Mouse (Mus musculus): ENCODE data around the gene Pbx2. TPM values are rescaled to one million over a fixed set of nuclear protein-coding genes. Genes with fewer than 3 reads are reported as not detected.

Gene Pbx2
- polyA plus RNA-seq, 1 experiment from 2014 or later = 7.0 TPM

DNA sequence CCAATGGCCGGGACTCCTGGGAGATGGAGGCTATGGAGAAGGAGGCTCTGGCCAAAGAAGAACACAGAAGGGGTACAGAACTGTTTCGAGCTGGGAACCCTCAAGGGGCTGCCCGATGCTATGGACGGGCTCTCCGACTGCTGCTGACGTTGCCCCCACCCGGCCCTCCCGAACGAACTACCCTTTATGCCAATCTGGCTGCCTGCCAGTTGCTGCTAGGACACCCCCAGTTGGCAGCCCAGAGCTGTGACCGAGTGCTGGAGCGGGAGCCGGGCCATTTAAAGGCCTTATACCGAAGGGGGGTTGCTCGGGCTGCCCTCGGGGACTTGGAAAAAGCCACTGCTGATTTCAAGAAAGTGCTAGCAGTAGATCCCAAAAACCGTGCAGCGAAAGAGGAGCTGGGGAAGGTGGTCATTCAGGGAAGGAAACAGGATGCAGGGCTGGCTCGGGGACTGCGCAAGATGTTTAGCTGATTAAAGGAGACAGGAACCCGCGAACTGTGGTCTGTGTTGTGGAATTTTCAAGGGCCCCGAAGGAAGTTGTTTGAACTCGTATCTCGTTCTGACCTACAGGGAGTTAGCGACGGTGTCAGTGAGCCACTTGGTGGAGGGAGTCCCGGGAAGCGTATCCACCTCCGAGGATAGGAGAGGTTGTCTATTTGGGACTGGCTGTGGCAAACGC, 54.9 kb downstream of the Pbx2 start:
- H3K4me3 ChIP-seq = peak overlapping the region; percentile 99; the same call in 1 of the 2 replicates
- no peak overlapping the region for H3K27ac ChIP-seq (replicated peaks)
- peak overlapping the region; percentile 81 for H3K4me2 ChIP-seq
- H3K9me3 ChIP-seq = no peaks in the 10 kb centered on the region
- H3K9ac ChIP-seq = no peak overlapping the region
- no peak for ATAC-seq (ENCODE audit: extremely low read depth, insufficient number of reproducible peaks, low FRiP score, low TSS enrichment)
- no peaks in the 10 kb centered on the region for H3K27me3 ChIP-seq (replicated peaks)
- WGBS = 82% methylated on average over 30 of the region's 30 CpGs
- H3K4me1 ChIP-seq = peaks cover 34% of the 10 kb centered on the region
- peaks cover 26% of the 10 kb centered on the region for H3K36me3 ChIP-seq

Other genes starting within 250 kb of the Pbx2 start
- gene Btnl2, start 236.4 kb upstream of the Pbx2 start, polyA plus RNA-seq (2015; fragmentation: Nextera tagmentation; extraction: Ambion mirVana) = not detected in 2 replicates
- gene Btnl1, start 214.1 kb upstream of the Pbx2 start, polyA plus RNA-seq (2015; fragmentation: Nextera tagmentation; extraction: Ambion mirVana) = not detected in 2 replicates
- gene BC051142, start 192.4 kb upstream of the Pbx2 start, polyA plus RNA-seq (2015; fragmentation: Nextera tagmentation; extraction: Ambion mirVana) = 0.19 TPM in 1 of 2 replicates, not detected in the other
- not detected in 2 replicates for gene Btnl4, start 113.9 kb upstream of the Pbx2 start, polyA plus RNA-seq (2015; fragmentation: Nextera tagmentation; extraction: Ambion mirVana)
- not detected in 2 replicates for gene Btnl6, start 73.9 kb upstream of the Pbx2 start, polyA plus RNA-seq (2015; fragmentation: Nextera tagmentation; extraction: Ambion mirVana)
- gene Notch4, start 27.0 kb upstream of the Pbx2 start, polyA plus RNA-seq (2015; fragmentation: Nextera tagmentation; extraction: Ambion mirVana) = 5.5 and 7.0 TPM in 2 replicates
- gene Gpsm3, start 1.5 kb upstream of the Pbx2 start, polyA plus RNA-seq (2015; fragmentation: Nextera tagmentation; extraction: Ambion mirVana) = 6.8 and 7.0 TPM in 2 replicates
- 3.7 and 4.0 TPM in 2 replicates for gene Ager, start 6.6 kb downstream of the Pbx2 start, polyA plus RNA-seq (2015; fragmentation: Nextera tagmentation; extraction: Ambion mirVana)
- gene Rnf5, start 12.4 kb downstream of the Pbx2 start, polyA plus RNA-seq (2015; fragmentation: Nextera tagmentation; extraction: Ambion mirVana) = 106 and 120 TPM in 2 replicates
- 53.6 and 54.2 TPM in 2 replicates for gene Agpat1, start 13.0 kb downstream of the Pbx2 start, polyA plus RNA-seq (2015; fragmentation: Nextera tagmentation; extraction: Ambion mirVana)
- gene Egfl8, start 24.7 kb downstream of the Pbx2 start, polyA plus RNA-seq (2015; fragmentation: Nextera tagmentation; extraction: Ambion mirVana) = 1.0 and 1.2 TPM in 2 replicates
- 26.1 and 27.6 TPM in 2 replicates for gene Ppt2, start 37.2 kb downstream of the Pbx2 start, polyA plus RNA-seq (2015; fragmentation: Nextera tagmentation; extraction: Ambion mirVana)
- 0.15 and 0.31 TPM in 2 replicates for gene Prrt1, start 38.3 kb downstream of the Pbx2 start, polyA plus RNA-seq (2015; fragmentation: Nextera tagmentation; extraction: Ambion mirVana)
- gene Fkbpl, start 53.5 kb downstream of the Pbx2 start, polyA plus RNA-seq (2015; fragmentation: Nextera tagmentation; extraction: Ambion mirVana) = 10.4 and 10.7 TPM in 2 replicates
- 56.1 and 56.2 TPM in 2 replicates for gene Atf6b, start 55.9 kb downstream of the Pbx2 start, polyA plus RNA-seq (2015; fragmentation: Nextera tagmentation; extraction: Ambion mirVana)
- gene Tnxb, start 79.3 kb downstream of the Pbx2 start, polyA plus RNA-seq (2015; fragmentation: Nextera tagmentation; extraction: Ambion mirVana) = 1.3 and 1.4 TPM in 2 replicates
- gene C4b, start 152.6 kb downstream of the Pbx2 start, polyA plus RNA-seq (2015; fragmentation: Nextera tagmentation; extraction: Ambion mirVana) = 0.11 and 0.21 TPM in 2 replicates
- gene Cyp21a1, start 213.3 kb downstream of the Pbx2 start, polyA plus RNA-seq (2015; fragmentation: Nextera tagmentation; extraction: Ambion mirVana) = not detected in 2 replicates
- gene Stk19, start 245.7 kb downstream of the Pbx2 start, polyA plus RNA-seq (2015; fragmentation: Nextera tagmentation; extraction: Ambion mirVana) = 17.4 and 18.3 TPM in 2 replicates
- gene Dxo, start 245.8 kb downstream of the Pbx2 start, polyA plus RNA-seq (2015; fragmentation: Nextera tagmentation; extraction: Ambion mirVana) = 32.3 and 34.9 TPM in 2 replicates

Data from heart, embryonic 13.5 days (tissue).